Mouse (Mus musculus) left cerebral cortex, adult 11 months (tissue): ENCODE measurements at regions not wholly inside any gene's neighbourhood (a gene's known extent, or its start where the extent isn't known, plus 50 kb on each side); places are given as distances from the start of the nearest gene placed in this dataset.

Source experiments
- DNase-seq: peaks from one replicate; pipeline ENCODE4 v3.0.0; 2022; ENCODE audit warnings: low spot score

- no peak for DNase-seq
These were observed 182.8 kb downstream of the Rassf9 start for GRCm38 (mm10) chr10:102694810-102695209.

- DNase-seq: no peak
These were observed 177.9 kb downstream of the Rassf9 start for GRCm38 (mm10) chr10:102689966-102690365.

- no peak for DNase-seq
These were observed 174.8 kb downstream of the Rassf9 start for GRCm38 (mm10) chr10:102686667-102687397.

GRCm38 (mm10) chr10:102685833-102686434, 173.9 kb downstream of the Rassf9 start:
- no peak for DNase-seq

DNA sequence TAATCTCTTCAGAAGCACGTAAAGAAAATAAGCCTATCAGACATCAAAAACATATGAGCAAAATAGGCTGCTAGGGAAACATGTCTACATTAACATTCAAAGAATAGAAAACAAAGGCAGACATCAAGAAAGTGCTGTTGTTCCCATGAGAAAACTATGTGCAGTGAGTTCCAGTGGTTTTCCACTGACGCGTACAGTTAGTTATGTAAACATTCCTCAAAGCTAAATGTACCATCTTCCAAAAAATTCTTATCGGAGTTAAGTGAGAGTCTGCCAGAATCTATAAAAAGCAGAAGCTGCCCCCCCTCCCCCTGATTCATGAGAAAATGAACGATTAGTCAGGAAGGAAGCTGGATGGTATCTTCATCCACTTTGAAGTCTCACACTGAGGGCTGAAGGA, 155.3 kb downstream of the Rassf9 start:
- no peak for DNase-seq

GRCm38 (mm10) chr10:102659683-102660082, 147.7 kb downstream of the Rassf9 start:
- no peak for DNase-seq

DNA sequence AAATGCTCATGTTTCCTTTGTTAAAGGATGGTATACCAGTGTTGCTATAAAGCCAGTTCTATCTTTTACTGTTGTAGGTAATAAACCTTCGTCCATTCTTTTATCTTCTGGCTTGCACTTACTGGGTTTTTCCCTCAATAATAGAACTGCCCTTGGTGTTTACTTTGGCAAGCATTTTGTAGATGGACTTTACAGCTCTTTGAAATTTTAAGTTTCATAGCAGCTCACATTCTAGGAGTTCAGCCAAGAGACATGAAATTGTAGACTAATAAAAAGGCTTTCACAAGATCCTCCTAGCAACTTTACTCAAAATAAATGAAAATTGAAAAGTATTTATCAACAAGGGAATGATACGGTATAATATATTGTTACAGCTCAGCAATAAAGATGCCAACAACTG, 124.5 kb downstream of the Rassf9 start:
- no peak for DNase-seq

GRCm38 (mm10) chr10:102633438-102633837, 121.4 kb downstream of the Rassf9 start:
- DNase-seq: no peak

DNA sequence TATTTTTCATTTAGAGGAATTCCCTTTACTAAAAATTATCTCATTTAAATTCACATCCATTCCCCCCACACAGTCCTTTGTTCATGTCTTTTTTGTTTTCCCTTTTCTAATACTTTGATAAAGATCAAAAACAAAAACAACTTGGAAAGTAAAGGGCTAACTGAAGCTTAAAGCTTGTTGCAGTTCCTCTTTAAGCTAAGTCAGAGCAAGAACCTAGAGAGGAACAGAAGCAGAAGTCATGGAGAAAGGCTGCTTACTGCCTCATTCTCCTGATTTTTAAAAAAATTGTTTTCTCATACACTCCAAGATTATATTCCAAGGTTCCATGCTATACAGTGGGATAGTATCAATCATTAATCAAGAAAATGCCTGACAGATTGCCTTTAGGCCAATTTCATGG, 116.6 kb downstream of the Rassf9 start:
- DNase-seq: no peak

GRCm38 (mm10) chr10:102623895-102624294, 111.9 kb downstream of the Rassf9 start:
- DNase-seq: no peak

GRCm38 (mm10) chr10:102622583-102623008, 110.6 kb downstream of the Rassf9 start:
- DNase-seq: no peak

DNA sequence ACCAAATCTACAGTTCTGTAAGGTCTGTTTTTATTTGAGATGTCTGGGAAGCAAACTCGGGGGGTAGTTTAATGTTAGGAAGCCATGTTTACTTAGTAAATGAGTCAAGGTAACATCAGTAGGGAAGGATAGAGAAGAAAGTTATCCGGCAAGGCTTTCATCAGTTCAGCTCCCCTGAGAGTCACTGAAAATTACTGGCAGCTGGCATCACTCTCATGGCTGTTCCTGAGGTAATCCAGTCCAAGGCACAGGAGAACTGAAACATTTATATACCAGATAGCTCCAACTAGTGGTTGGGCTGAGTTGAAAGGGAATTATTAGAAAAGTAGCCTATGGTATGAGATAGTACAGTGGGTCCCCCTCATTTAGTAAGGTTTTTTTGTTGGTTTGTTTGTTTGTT, 106.7 kb downstream of the Rassf9 start:
- DNase-seq: no peak

DNA sequence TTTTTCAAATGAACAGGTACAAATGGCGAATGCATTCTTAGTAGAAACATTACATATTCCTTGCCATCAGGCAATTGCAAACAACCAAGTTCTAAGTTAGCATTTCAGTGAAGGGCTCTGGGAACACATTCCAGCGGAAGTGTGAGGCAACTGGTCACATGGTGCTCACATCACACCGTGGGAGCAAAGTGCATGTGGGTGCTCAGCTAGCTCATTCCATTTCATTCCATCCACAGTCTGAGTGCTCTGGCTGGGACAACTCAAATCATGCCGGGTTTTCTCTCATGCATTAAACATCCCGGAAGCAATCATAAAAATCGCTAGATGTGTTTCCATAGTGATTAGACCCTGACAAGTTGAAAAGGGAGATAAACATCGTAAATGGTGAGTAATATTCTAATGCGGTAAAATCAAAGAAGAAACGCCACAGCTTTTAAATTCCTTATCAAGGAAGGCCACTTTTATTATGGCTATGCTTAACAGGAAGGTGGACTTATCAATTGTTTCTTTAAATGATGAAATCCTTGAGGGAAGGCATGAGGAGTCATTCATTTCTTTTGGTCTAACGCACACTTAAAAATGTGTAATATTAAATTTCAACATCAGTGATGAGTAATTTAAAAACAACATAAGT, 104.1 kb downstream of the Rassf9 start:
- DNase-seq: no peak
